13 mouse cellular contexts compared by ENCODE assay signal in the genomic region with DNA sequence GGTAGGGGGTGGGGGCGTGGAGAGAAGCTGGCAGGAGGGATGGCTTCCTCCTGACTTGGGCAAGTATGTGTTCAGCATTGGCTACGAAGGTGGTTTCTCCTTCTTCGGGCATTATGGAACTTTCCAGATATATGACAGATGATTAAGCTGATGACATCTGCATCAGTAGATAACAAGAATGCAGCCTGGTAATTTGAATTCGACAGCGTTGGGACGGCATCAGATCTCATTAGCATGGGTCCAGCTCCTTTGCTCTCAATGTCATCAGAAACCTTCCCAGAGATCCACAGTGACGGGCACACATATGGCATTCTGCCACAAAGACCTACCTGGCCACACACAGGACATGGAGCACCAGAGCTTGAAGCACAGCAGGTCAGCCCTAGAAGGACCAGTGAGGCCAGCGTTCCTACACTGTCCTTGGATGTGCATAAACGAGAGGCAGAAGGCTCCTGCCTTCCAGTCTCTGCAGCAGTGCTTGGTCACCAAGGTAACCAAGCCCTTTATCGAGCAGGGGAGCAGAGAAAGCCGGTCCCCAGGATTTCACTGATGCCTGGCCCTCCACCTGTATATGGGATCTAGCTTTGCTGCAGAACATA. TPM values are rescaled to one million over a fixed set of nuclear protein-coding genes. Genes with fewer than 3 reads are reported as not detected.
A peak's percentile ranks its signal among the peaks of the same experiment; 100 is the strongest.
DNase-seq lines count a peak whose midpoint lies in the region; ATAC-seq and TF ChIP-seq lines count a peak whose summit lies in the region.
"Had no signal": no experiment of that assay in that cellular context is flagged by ENCODE, and none has a peak within 500 bp of the region (broad histone marks: within the 10 kb centered on the region; RNA-seq: fewer than 3 reads in every experiment).

No protein-coding gene starts in this region.

- DNase-seq in kidney, postnatal 10 days = no peak
- peak; percentile 58 for DNase-seq in brain, embryonic 14.5 days (ENCODE audit: low read depth)
- DNase-seq in heart, postnatal 36 days = no peak
- DNase-seq in spleen, postnatal 10 days (ENCODE audit: low spot score in 2 of 2) = no peak
- DNase-seq: embryo, embryonic 11 days; heart, adult 11 months had no signal

- ATAC-seq in kidney, embryonic 14.5 days (ENCODE audit: low FRiP score, low TSS enrichment) = no peak; the same call in 1 of the 2 replicates
- 0 out of 2 replicates have a peak, but pooled peaks have one; percentile 26 for ATAC-seq in hindbrain, embryonic 13.5 days (ENCODE audit: low FRiP score)
- ATAC-seq in neural tube, embryonic 13.5 days (ENCODE audit: low read depth) = peak; percentile 47; the same call in 1 of the 2 replicates
- ATAC-seq in erythroid progenitor cell, adult 5-6 weeks (replicated peaks; ENCODE audit: low FRiP score, poor library complexity, severe bottlenecking) = no peak

- H3K36me3 ChIP-seq in kidney, embryonic 14.5 days (ENCODE audit: control insufficient read depth, insufficient read depth, low read length) = peaks cover 3% of the 10 kb centered on the region; the same call in 1 of the 2 replicates
- no peaks in the 10 kb centered on the region for H3K36me3 ChIP-seq in hindbrain, embryonic 13.5 days
- no peaks in the 10 kb centered on the region for H3K36me3 ChIP-seq in neural tube, embryonic 13.5 days

- H3K4me3 ChIP-seq in kidney, embryonic 14.5 days (ENCODE audit: low read length) = no peak overlapping the region
- H3K4me3 ChIP-seq in hindbrain, embryonic 13.5 days = no peak overlapping the region
- H3K4me3 ChIP-seq in neural tube, embryonic 13.5 days = no peak overlapping the region
- H3K4me3 ChIP-seq: left cerebral cortex, adult 2 months; limb, embryonic 15.5 days; myocyte had no signal

- H3K9ac ChIP-seq in kidney, embryonic 14.5 days (ENCODE audit: low read depth, low read length) = no peak overlapping the region
- no peak overlapping the region for H3K9ac ChIP-seq in hindbrain, embryonic 13.5 days
- no peak overlapping the region for H3K9ac ChIP-seq in neural tube, embryonic 13.5 days
- H3K9ac ChIP-seq: limb, embryonic 15.5 days had no signal

- H3K4me1 ChIP-seq in kidney, embryonic 14.5 days (ENCODE audit: control insufficient read depth, insufficient read depth, low read length) = peaks cover 38% of the 10 kb centered on the region
- H3K4me1 ChIP-seq in hindbrain, embryonic 13.5 days (replicated peaks) = peaks cover 29% of the 10 kb centered on the region
- H3K4me1 ChIP-seq in neural tube, embryonic 13.5 days (replicated peaks) = peaks cover 32% of the 10 kb centered on the region

- TF ChIP-seq POLR2A in brain, embryonic 14.5 days (IDR thresholded peaks at IDR 0.05; ENCODE audit: borderline replicate concordance, extremely low read depth, insufficient read depth, insufficient read length, poor library complexity, severe bottlenecking) = no peak

- peak overlapping the region; percentile 25; the same call in 1 of the 2 replicates for H3K27ac ChIP-seq in kidney, embryonic 14.5 days (ENCODE audit: low read depth, low read length)
- H3K27ac ChIP-seq in hindbrain, embryonic 13.5 days = peak overlapping the region; percentile 18; the same call in 1 of the 2 replicates
- H3K27ac ChIP-seq in neural tube, embryonic 13.5 days (replicated peaks) = no peak overlapping the region

- TF ChIP-seq CTCF in brain, embryonic 14.5 days (IDR thresholded peaks at IDR 0.05; ENCODE audit: borderline replicate concordance, extremely low read depth, insufficient read depth, insufficient read length) = no peak

- intact Hi-C loops in heart, postnatal 36 days (cut with DNase I) = no loop called here

- H3K4me2 ChIP-seq in kidney, embryonic 14.5 days (replicated peaks; ENCODE audit: low read depth, low read length) = no peak overlapping the region
- no peak overlapping the region for H3K4me2 ChIP-seq in hindbrain, embryonic 13.5 days
- no peak overlapping the region for H3K4me2 ChIP-seq in neural tube, embryonic 13.5 days

- 0 out of 2 replicates have a peak, but pooled peaks cover 3% of the 10 kb centered on the region for H3K27me3 ChIP-seq in kidney, embryonic 14.5 days (ENCODE audit: control insufficient read depth, insufficient read depth, low read length)
- H3K27me3 ChIP-seq in hindbrain, embryonic 13.5 days = no peaks in the 10 kb centered on the region
- H3K27me3 ChIP-seq in neural tube, embryonic 13.5 days = no peaks in the 10 kb centered on the region
- H3K27me3 ChIP-seq: limb, embryonic 15.5 days had no signal

- H3K9me3 ChIP-seq in kidney, embryonic 14.5 days (ENCODE audit: control insufficient read depth, low read length) = no peaks in the 10 kb centered on the region
- no peaks in the 10 kb centered on the region for H3K9me3 ChIP-seq in hindbrain, embryonic 13.5 days
- no peaks in the 10 kb centered on the region for H3K9me3 ChIP-seq in neural tube, embryonic 13.5 days
- H3K9me3 ChIP-seq: limb, embryonic 15.5 days had no signal

- whole genome bisulfite sequencing in kidney, embryonic 14.5 days = 68% methylated on average over 11 of the region's 11 CpGs
- 40% methylated on average over 11 of the region's 11 CpGs for WGBS in hindbrain, embryonic 13.5 days
- WGBS in neural tube, embryonic 13.5 days = 64% methylated on average over 11 of the region's 11 CpGs

RNA-seq across cellular contexts. Expression of a gene that starts 29.0 kb away (rescaled TPM):
- 6.6 and 7.3 TPM in 2 replicates for polyA plus RNA-seq in kidney, embryonic 14.5 days (2014; fragmentation: Nextera tagmentation; extraction: Ambion mirVana)
- polyA plus RNA-seq in brain, embryonic 14.5 days (2012; rRNA removed) = 9.7 and 17.6 TPM in 2 replicates
- 4.5 and 4.6 TPM in 2 replicates for polyA plus RNA-seq in hindbrain, embryonic 13.5 days (2015; fragmentation: Nextera tagmentation; extraction: Ambion mirVana)
- polyA plus RNA-seq in neural tube, embryonic 13.5 days (2015; fragmentation: Nextera tagmentation; extraction: Ambion mirVana) = 5.6 and 6.6 TPM in 2 replicates
- 10 to 100 TPM; 13.2 to 33.5 TPM for total RNA-seq in heart, postnatal 36 days (2021)
- 13.4 and 14.1 TPM in 2 replicates for total RNA-seq in erythroid progenitor cell, adult 5-6 weeks (2015; ENCODE audit: low replicate concordance)
- total RNA-seq in erythroid progenitor cell, adult 5-6 weeks (2017; ENCODE audit: low replicate concordance) = 6.8 and 9.2 TPM in 2 replicates

Comparison
In these comparisons a context has a peak if more than half of its experiments do, and no peak if none do; other contexts are left out.
1. ATAC-seq: peak in hindbrain, embryonic 13.5 days (single experiment) and neural tube, embryonic 13.5 days (single experiment); none in kidney, embryonic 14.5 days (single experiment) and erythroid progenitor cell, adult 5-6 weeks (single experiment).